ENCODE assay signal across 17 mouse cellular contexts in the genomic region with DNA sequence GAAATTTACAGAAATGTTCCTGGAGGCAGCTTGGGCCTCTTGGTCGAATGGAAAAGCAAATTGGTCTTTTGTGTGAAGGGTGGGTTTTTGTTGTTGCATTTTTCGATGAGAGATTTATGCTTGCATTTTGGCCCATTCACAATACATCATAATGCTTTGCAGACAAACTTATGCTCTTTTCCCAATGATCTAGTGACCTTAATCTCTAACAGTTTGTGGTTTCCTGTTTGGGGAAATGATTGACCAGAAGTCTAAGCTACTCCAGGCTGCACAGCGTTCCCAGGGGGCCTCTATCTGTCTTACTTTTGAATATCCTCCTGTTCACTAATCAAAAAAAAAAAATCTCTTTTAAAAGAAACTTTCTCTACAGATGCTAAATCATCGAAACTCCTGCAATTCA.
DNase-seq lines count a peak whose midpoint lies in the region; ATAC-seq and TF ChIP-seq lines count a peak whose summit lies in the region.
"Had no signal": no experiment of that assay in that cellular context is flagged by ENCODE, and none has a peak within 500 bp of the region (broad histone marks: within the 10 kb centered on the region; RNA-seq: fewer than 3 reads in every experiment).

No protein-coding gene starts in this region.

- no peak overlapping the region for H3K9ac ChIP-seq in lung, embryonic 16.5 days (ENCODE audit: low read length)
- H3K9ac ChIP-seq: forebrain, embryonic 15.5 days; hindbrain, embryonic 14.5 days; limb, embryonic 15.5 days had no signal

- H3K27me3 ChIP-seq in lung, embryonic 16.5 days (ENCODE audit: control insufficient read depth, insufficient read depth, low read depth, low read length), result no peaks in the 10 kb centered on the region
- H3K27me3 ChIP-seq: forebrain, embryonic 15.5 days; limb, embryonic 15.5 days had no signal

- intact Hi-C loops in gastrocnemius, postnatal 14 days (cut with DNase I; ENCODE audit: low total_unique reads), result no loop called here

- H3K4me3 ChIP-seq in lung, embryonic 16.5 days (ENCODE audit: low read length), result no peak overlapping the region
- H3K4me3 ChIP-seq in lung, adult 2 months (replicated peaks; ENCODE audit: extremely low read depth, low read depth, low read length), result no peak overlapping the region
- H3K4me3 ChIP-seq: forebrain, embryonic 15.5 days; heart, adult 2 months; limb, embryonic 15.5 days; myocyte had no signal

- 38% methylated on average over 4 of the region's 4 CpGs for WGBS in lung, embryonic 16.5 days
- WGBS in lung, adult 2 months, result 53% methylated on average over 4 of the region's 4 CpGs

- H3K4me2 ChIP-seq in lung, embryonic 16.5 days (ENCODE audit: low read depth, low read length), result no peak overlapping the region
- H3K4me2 ChIP-seq: forebrain, embryonic 15.5 days; hindbrain, embryonic 14.5 days; limb, embryonic 15.5 days; midbrain, embryonic 11.5 days had no signal

- no peak for TF ChIP-seq CTCF in lung, adult 2 months (IDR thresholded peaks at IDR 0.05; ENCODE audit: insufficient read depth, low read length)

- no peaks in the 10 kb centered on the region for H3K9me3 ChIP-seq in lung, embryonic 16.5 days (ENCODE audit: control insufficient read depth, low read length)
- H3K9me3 ChIP-seq: forebrain, embryonic 15.5 days; limb, embryonic 15.5 days had no signal

- no peak for TF ChIP-seq POLR2A in lung, adult 2 months (IDR thresholded peaks at IDR 0.05; ENCODE audit: borderline replicate concordance, extremely low read depth, low read depth, low read length)

- no peak for ATAC-seq in lung, embryonic 16.5 days (ENCODE audit: low read depth)
- ATAC-seq: forebrain, embryonic 15.5 days had no signal

- peak; percentile 19 for DNase-seq in gastrocnemius, postnatal 14 days
- DNase-seq in gastrocnemius, adult 8-10 months (ENCODE audit: low spot score in 2 of 2), result no peak
- no peak for DNase-seq in lung, adult 2 months
- DNase-seq in kidney, postnatal 10 days, result peak; percentile 78
- DNase-seq in yolk sac, embryonic 10.5 days (ENCODE audit: low spot score), result peak; percentile 25
- no peak for DNase-seq in urinary bladder, postnatal 25 days (ENCODE audit: low spot score)
- DNase-seq in natural killer cell, adult 2 months (ENCODE audit: low spot score in 2 of 2), result no peak
- DNase-seq: adrenal gland, postnatal 14 days; cerebellum, postnatal 25 days; right cerebral cortex, postnatal 25 days had no signal

- H3K27ac ChIP-seq in lung, embryonic 16.5 days (ENCODE audit: low read length), result peak overlapping the region; percentile 60
- H3K27ac ChIP-seq: forebrain, embryonic 15.5 days; hindbrain, embryonic 14.5 days had no signal

- H3K4me1 ChIP-seq in lung, embryonic 16.5 days (replicated peaks; ENCODE audit: control insufficient read depth, insufficient read depth, low read length), result peaks cover 51% of the 10 kb centered on the region
- H3K4me1 ChIP-seq in lung, adult 2 months (ENCODE audit: control insufficient read depth, insufficient read depth, low read length), result peaks cover 24% of the 10 kb centered on the region

- H3K36me3 ChIP-seq in lung, embryonic 16.5 days (ENCODE audit: control insufficient read depth, insufficient read depth, low read length), result no peaks in the 10 kb centered on the region
- H3K36me3 ChIP-seq: forebrain, embryonic 15.5 days; limb, embryonic 15.5 days had no signal

Comparison
In these comparisons a context has a peak if more than half of its experiments do, and no peak if none do; other contexts are left out.
1. DNase-seq: peak in gastrocnemius, postnatal 14 days (single experiment), kidney, postnatal 10 days (single experiment) and yolk sac, embryonic 10.5 days (single experiment); none in gastrocnemius, adult 8-10 months (0 of 2), lung, adult 2 months (single experiment), urinary bladder, postnatal 25 days (single experiment) and natural killer cell, adult 2 months (0 of 2).